Mouse (Mus musculus) cerebellum, postnatal 14 days (tissue): ENCODE measurements at regions not wholly inside any gene's neighbourhood (a gene's known extent, or its start where the extent isn't known, plus 50 kb on each side); places are given as distances from the start of the nearest gene placed in this dataset.
A peak's percentile ranks its signal among the peaks of the same experiment; 100 is the strongest.

Experiments used
- DNase-seq, 2 experiments: peaks; one replicate each; pipeline ENCODE4 v3.0.0; 2021; ENCODE audit warnings: mixed read lengths in 2 of 2

GRCm38 (mm10) chr16:93182656-93183055, 356.7 kb upstream of the Runx1 start:
- DNase-seq, result no peak

GRCm38 (mm10) chr16:93181497-93181896, 355.5 kb upstream of the Runx1 start:
- DNase-seq, result no peak

GRCm38 (mm10) chr16:93180213-93180612, 354.3 kb upstream of the Runx1 start:
- no peak for DNase-seq

DNA sequence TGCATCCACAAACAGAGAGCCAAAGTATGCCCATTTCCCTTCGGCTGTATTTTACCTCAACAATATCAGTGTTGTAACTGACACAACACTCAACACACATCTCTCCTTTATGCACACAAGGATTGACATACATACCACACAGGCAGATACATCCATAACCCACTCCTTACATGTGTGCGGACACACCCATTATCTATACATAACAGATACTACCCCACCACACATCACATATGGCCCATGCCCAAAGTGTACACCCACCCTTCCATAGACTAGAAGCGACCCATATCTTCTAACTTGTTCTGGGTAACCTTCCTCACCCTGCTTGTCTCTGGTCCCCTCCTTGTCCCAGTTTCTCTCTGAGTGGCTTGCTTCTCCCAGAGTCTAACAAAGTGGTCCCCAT, 340.7 kb upstream of the Runx1 start:
- DNase-seq, result no peak

DNA sequence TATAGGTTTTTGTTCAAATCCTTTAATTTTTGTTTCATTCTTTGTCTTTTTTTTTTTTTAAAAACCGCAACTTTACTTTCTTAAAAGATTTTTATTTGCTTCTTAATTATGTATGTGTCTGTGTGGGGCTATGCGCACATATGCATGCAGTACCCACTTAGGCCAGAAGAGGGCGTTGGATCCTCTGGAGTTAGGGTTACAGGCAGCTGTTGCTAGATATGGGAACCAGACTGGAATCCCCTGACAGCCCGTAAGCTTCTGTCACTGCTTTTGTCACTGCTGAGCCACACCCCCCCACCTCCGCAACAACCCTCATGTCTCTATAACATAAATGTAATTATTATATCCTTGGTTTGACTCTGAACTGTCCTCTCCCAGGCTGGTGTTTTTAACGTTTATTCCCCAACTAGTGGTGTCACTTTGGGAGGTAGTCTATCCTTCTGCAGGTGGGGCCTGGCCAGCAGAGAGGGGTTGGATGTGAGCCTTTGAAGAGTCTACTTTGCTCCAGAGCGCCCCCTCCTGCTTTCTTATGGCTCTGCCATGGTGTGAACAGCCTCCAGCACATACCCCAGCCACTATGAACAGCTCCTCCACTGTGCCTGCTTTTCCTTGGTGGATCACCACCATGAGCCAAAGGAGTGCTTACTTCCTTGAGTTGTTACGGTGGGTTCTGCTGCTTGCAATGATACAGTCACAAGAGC, 332.7 kb upstream of the Runx1 start:
- DNase-seq, result peak in 1 of 2 experiments; percentile 15

DNA sequence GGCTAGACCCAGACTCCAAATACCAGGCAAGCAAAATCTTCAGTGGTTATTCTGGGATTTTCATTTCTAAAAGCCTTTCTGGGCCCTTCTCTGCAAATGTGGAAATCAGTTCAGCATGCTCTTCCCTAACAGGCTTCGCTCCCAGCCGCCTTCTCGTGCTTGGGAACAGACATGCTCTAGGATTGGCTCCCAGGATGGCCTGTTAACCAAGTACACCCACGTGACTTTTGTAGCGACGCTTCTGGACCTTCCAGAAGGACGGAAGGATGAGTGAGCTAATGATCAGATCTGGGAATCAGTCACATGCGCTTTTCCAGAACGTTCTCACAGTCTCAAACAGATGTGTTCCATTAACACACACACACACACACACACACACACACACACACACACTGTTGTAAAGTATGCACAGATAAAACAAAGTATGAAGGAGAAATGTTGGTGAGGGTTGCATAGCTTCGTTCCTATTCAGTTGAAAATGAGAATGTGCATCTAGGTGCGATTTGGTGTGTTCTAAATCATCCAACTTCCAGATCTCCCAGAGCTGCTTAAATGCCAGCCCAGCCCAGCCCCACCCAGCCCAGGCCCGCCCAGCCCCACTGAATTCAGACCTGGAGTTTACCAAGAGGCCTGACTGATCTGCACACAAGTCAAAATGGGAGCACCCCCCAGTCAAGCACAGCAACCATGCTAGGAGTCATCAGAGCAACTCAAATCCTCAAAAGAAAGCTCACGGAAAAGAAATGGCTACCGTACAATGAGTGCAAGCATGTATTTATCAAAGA, 327.8 kb upstream of the Runx1 start:
- DNase-seq, result no peak

DNA sequence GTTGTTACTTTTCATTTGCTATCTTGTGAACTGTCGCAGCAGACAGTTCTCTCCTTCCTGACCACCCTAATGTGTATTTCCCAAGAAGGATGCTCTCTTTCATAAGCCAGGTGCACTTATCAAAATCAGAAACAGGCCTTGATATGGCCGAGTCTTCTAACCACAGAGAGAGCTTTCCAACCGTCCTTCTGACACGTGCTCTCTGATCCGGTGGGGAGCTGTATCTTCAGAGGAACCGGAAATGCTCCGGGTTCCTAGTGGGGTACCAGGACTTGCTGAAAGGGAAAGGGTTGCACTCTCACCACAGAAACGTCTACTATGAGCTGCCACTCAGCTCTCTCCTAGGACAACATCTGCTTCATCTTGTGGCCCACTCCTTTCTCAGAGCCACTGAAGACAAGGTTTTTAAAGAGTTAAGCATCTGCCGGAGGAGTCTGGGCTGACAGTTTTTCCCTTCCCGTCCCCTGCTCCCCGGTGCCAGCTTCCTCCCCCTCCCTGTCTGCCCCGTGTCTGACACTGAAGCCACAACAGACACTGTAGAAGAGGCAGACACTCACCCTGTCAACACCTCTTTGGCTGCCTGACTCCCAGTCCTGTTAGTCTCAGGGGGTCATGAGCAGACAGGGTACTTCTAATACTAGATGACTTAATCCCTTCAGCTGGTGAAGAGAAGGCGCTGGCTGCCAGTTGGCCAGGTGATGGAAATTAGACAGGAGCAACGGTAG, 327.0 kb upstream of the Runx1 start:
- DNase-seq, result no peak

- DNase-seq, result no peak
These were observed 326.1 kb upstream of the Runx1 start for GRCm38 (mm10) chr16:93152057-93152456.

DNA sequence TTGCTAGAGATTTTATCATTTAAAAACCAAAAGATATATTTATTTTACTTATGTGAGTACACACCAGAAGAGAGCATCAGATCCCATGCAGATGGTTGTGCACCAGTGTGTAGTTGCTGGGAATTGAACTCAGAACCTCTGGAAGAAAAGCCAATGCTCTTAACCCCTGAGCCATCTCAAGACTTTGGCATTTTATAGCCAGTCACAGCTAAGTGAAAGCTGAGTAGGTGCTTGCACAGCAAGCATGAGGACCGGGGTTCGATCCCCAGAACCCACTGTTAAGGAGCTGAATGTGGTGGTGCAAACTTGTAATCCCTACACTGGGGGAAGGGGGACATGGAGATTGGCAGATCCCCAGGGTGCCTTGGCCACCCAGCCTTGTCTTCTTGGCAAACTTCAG, 325.7 kb upstream of the Runx1 start:
- DNase-seq, result no peak

- DNase-seq, result no peak
These were observed 324.5 kb upstream of the Runx1 start for GRCm38 (mm10) chr16:93150451-93150850.

DNA sequence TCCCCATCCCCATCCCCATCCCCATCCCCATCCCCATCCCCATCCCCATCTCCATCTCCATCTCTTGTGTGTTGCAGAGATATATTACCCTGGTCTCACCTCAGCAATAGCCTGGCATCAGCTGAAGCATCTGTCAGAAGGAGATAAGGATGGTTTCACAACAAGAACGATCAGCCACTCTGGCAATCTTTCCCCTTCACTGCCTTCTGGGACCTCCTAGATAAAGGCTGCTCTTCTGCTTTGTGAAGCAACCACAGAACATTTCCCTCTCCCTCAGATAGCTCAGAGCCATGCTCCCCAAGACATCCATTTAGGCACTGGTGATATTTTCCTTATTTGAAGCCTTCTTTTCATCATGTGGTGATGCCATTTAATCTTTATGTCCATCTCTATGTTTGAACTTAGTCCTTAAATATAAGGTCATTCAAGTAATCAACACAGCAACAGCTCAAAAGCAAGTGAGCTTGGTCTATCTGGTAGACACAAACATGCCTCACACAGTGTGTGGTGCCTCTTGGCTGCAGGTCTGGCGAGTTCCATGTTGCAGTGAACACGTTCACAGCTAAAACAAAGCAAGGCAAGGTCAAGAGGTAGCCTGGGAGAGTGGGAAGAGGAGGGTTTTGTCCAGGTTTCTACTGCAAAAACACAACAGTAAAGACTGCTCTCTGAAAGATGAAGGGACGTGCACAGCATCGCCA, 321.7 kb upstream of the Runx1 start:
- no peak for DNase-seq

DNA sequence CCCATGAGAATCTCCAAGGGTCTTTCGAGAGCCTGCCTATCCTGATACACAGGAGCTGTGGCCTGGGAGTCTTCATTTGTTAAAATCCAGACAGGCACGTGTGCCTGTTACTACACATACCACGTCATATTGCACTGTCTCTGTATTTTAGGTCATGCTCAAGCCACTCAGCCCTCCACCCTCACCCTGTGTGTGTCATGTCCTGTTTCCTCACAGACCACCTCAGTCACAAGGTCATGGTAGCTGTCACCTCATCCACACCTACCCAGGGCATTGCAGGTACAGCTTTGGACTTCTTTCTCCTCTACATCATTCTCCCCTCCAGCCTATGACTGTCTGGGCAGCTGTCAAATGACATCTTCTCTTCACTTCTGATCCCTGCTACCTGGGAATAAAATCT, 320.9 kb upstream of the Runx1 start:
- no peak for DNase-seq

GRCm38 (mm10) chr16:93145617-93146016, 319.7 kb upstream of the Runx1 start:
- DNase-seq, result no peak

GRCm38 (mm10) chr16:93144033-93144432, 318.1 kb upstream of the Runx1 start:
- DNase-seq, result no peak

DNA sequence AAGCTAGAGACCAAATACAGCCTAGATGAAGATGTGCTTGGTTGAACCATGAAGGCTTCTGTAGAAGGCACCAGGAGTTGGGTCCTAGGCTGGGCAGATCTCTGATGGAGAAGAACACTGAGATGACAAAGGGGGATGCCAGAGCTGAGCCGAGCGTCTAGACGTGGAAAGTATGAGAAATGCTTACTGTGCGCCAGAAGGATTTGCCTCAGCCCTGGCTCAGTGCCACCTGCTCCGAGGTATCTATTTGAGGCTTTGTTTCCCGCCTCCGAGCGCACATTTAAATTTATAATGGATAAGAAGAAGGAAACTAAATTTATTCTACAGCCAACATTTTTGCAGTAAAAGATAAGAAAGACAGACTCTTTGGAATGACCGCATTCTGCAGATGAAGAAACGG, 317.2 kb upstream of the Runx1 start:
- DNase-seq, result peak; percentile 59 to 72

DNA sequence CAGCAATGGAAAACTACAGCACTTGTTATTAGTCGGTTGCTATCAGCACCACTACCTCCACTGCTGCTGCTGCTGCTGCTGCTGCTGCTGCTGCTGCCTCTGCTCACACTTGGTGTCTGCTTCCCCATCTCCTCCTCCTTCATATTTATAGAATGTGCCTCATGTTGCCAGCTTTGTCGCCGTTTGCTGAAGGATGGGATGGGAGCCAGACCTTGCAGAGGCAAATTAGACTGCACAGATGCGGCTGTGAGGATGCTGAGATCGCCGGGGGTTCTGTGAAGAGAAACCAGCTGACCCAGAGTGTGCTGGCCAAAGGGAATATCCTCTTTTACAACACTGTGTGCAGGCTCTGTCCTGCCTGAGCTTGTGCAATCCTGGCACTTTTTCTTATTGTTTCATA, 316.0 kb upstream of the Runx1 start:
- no peak for DNase-seq

GRCm38 (mm10) chr16:93140535-93141110, 314.7 kb upstream of the Runx1 start:
- DNase-seq, result no peak

DNA sequence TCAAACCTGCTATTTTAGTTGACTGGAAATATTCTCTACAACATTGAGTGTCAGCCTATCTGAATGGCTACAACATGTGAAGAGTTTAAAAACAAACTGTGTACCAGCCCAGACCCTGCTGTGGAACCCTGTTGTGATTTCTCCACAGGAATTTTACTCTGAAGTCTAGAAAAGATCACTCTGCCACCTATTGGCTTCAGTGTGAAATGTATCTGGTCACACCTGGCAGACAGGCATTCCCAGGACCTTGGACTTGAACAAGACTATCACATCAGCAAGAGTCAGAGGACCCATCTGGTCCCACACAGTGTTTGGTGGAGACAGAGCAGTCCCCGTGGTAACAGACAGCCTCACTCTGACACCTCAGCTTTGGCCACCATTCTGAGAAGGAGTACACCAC, 311.3 kb upstream of the Runx1 start:
- DNase-seq, result peak; percentile 15

DNA sequence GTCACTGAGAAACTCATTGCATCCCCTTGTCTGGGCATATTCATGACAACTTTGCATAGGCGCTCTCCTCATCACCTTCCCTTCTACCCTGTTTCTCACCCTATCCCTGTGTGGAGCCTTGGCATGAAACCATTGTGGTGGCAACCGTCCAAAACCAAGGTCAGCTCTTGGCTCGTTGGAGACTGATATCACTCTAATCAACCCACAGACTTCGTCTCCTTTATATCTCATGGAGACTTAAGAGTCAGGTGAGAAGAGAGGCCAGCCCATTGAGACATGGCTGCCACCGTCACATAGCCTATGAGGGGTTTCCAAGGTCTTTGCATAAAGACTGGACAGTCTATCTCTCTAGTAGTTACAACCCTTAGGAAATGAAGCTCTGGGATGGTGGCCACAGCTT, 305.5 kb upstream of the Runx1 start:
- peak in 1 of 2 experiments; percentile 26 for DNase-seq

DNA sequence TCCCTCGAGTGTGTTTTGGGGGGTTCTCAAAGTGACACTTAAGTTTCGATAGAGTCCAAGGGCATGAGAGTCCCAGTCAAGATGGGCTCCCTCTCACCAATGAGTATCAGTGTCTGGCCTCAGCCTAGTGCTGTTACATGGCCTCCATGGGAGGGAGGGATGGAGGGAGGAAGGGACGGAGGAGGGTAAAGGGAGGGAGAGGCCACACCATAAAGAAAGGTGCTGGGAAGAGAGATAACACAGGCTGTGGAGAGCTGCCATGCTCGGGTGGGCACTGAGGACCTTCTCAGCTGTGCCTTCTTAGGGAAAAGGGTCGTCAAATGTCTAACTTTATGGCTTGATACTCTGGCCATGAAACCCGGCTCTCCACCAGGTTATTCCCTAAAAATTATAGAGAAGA, 304.7 kb upstream of the Runx1 start:
- DNase-seq, result no peak

DNA sequence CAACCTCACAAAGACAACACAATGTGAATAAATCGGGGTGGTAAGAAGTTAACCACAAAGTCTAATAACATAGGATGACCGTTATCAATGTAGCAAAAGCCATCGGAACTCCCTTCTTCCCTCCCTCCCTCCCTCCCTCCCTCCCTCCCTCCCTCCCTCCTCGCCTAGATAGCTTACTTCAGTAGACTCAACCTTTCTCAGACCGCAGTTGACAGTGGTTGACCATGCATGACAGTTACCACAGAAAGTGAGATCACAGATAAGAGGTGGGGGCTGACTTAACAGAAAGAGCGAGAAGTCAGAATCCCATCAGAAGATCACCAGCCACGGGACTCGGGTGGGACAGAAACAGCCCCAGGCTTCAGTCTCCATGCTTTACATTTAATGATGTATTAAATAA, 297.8 kb upstream of the Runx1 start:
- DNase-seq, result no peak

- no peak for DNase-seq
These were observed 290.4 kb upstream of the Runx1 start for GRCm38 (mm10) chr16:93116111-93116969.
